Mouse (Mus musculus): ENCODE results near the gene D430042O09Rik.

DNA sequence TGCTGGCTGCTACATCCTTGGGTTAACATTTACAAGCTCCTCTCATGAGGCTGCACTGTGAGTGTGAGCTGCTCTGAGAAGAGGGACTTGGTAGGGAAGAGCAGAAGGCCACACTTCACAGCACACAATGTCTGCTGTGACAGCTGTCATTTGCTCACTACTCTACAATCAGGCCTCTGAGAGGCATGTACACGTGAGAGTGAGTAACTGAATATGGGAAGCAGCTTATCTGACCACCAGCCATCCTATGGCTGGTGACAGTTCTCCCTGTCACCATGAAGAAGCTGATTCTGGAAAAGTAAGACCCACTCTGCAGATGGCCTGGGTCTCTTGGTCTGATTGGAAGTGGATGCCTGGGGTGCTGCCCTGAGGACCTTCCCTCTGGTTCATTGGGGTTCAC is 125.1 kb downstream of the D430042O09Rik start:
- TF ChIP-seq CTCF (IDR thresholded peaks at IDR 0.05; ENCODE audit: extremely low read depth, insufficient read length, insufficient replicate concordance, low read depth, low read length) (no peak), POLR2A (IDR thresholded peaks at IDR 0.05; ENCODE audit: low read depth, low read length) (no peak)
